Mouse (Mus musculus) G1E (cell line): ENCODE measurements around the gene Olfr461.
"Not testable (repeated sequence)": the region's sequence is repeated elsewhere in the genome, so short reads cannot be mapped to it uniquely, and the experiment has no call there.

ENCODE experiments used
- CTCF ChIP-seq: IDR thresholded peaks from 2 replicates; pipeline ENCODE4 v1.5.1; 2012; ENCODE audit warnings: low read depth, low read length, inconsistent platforms, mixed read lengths
- POLR2AphosphoS5 ChIP-seq: IDR thresholded peaks from 2 replicates; pipeline ENCODE4 v1.6.1; 2012; ENCODE audit warnings: low read depth, low read length, inconsistent platforms; ENCODE audit not compliant: insufficient replicate concordance

- TF ChIP-seq CTCF, POLR2AphosphoS5: not testable (repeated sequence)
Measured at GRCm38 (mm10) chr6:40598546-40598945, 43.7 kb upstream of the Olfr461 start.
